Mouse (Mus musculus): ENCODE results near the gene Adat3. TPM values are rescaled to one million over a fixed set of nuclear protein-coding genes. Genes with fewer than 3 reads are reported as not detected.

Gene Adat3
- polyA plus RNA-seq, 1 experiment from 2014 or later, result 4.0 TPM

DNA sequence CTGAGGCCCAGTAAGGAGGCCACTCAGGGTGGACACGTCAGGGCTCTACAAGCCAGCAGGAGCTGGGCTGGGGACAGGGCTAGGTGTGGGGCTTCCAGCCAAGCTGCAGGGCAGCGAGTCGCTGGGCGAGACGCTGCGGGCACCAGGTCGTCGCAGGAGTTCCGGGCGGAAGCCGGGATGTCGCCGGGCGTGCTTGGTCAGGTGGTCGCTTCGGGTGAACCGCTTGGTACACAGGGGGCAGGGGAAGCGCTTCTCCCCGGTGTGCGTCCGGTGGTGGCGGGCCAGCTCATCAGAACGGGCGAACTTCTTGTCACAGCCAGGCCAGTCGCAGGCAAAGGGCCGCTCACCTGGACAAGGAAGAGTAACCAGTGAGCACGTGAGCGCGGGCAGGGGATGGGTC lies 33.8 kb upstream of the Adat3 start:
- Histone ChIP-seq H3K27ac (ENCODE audit: low read length) (no peak overlapping the region), H3K9ac (ENCODE audit: low read length) (no peak overlapping the region), H3K27me3 (ENCODE audit: control insufficient read depth, insufficient read depth, low read length) (no peaks in the 10 kb centered on the region), H3K9me3 (replicated peaks; ENCODE audit: control insufficient read depth, low read length) (no peaks in the 10 kb centered on the region), H3K36me3 (ENCODE audit: control insufficient read depth, insufficient read depth) (peaks cover 8% of the 10 kb centered on the region; the same call in 1 of the 2 replicates), H3K4me1 (ENCODE audit: control insufficient read depth, insufficient read depth, low read length) (peaks cover 40% of the 10 kb centered on the region), H3K4me3 (ENCODE audit: low read length) (no peak overlapping the region), H3K4me2 (ENCODE audit: low read depth, low read length) (no peak overlapping the region)
- ATAC-seq (replicated peaks; ENCODE audit: extremely low read depth, insufficient read depth, low FRiP score), result no peak
- WGBS, result 92% methylated on average over 29 of the region's 29 CpGs

DNA sequence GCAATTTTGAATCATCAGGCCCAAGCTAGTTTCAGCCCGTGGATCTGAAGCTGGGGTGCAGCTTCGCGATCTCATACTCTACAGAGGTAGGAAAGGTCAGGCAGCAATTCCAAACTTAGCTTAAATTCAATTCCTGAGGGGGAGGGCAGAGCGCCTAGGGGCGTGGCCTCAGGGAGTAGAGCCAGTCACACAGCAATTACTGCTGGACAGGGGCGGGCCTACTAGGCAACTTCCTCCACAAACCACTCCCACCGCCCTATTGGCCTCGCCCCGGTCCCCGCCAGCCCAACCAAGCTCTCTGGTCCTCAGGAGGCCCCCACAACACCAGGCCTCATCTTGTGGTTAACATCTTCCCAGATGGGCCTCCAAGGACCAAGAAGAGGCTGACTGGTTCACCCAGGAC lies 33.0 kb upstream of the Adat3 start:
- Histone ChIP-seq H3K36me3 (ENCODE audit: control insufficient read depth, insufficient read depth) (peaks cover 8% of the 10 kb centered on the region; the same call in 1 of the 2 replicates), H3K4me1 (ENCODE audit: control insufficient read depth, insufficient read depth, low read length) (peaks cover 45% of the 10 kb centered on the region), H3K4me3 (ENCODE audit: low read length) (0 out of 2 replicates have a peak overlapping the region, but pooled peaks have one; percentile 22), H3K9ac (ENCODE audit: low read length) (no peak overlapping the region), H3K4me2 (ENCODE audit: low read depth, low read length) (peak overlapping the region; percentile 59), H3K27ac (ENCODE audit: low read length) (no peak overlapping the region), H3K9me3 (replicated peaks; ENCODE audit: control insufficient read depth, low read length) (no peaks in the 10 kb centered on the region), H3K27me3 (ENCODE audit: control insufficient read depth, insufficient read depth, low read length) (no peaks in the 10 kb centered on the region)
- 33% methylated on average over 10 of the region's 10 CpGs for WGBS
- ATAC-seq (replicated peaks; ENCODE audit: extremely low read depth, insufficient read depth, low FRiP score), result peak; percentile 46; the same call in 1 of the 2 replicates

DNA sequence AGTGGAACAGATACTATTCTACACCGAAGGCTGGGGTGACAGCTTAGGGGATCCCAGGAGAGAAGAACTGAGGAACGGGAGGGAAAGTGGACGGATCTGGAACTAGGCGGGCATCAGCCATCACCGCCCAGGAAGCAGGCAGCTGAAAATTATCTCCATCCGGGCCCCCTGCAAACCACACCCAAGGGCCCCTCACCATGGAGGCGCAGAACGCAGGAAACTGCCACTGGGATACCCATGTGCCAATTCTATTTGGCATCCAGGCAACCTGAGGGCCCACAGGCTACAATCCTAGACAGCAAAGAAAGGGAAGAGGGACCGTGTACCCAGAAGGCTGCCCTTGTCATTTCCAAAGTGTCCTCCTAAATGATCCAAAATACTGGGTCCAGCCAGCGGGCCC lies 32.3 kb upstream of the Adat3 start:
- peak overlapping the region; percentile 59 for H3K4me2 ChIP-seq (ENCODE audit: low read depth, low read length)
- ATAC-seq (replicated peaks; ENCODE audit: extremely low read depth, insufficient read depth, low FRiP score), result no peak
- peak overlapping the region; percentile 69 for H3K27ac ChIP-seq (ENCODE audit: low read length)
- no peaks in the 10 kb centered on the region for H3K9me3 ChIP-seq (replicated peaks; ENCODE audit: control insufficient read depth, low read length)
- WGBS, result 82% methylated on average over 10 of the region's 10 CpGs
- peak overlapping the region; percentile 67 for H3K9ac ChIP-seq (ENCODE audit: low read length)
- H3K4me1 ChIP-seq (ENCODE audit: control insufficient read depth, insufficient read depth, low read length), result peaks cover 45% of the 10 kb centered on the region
- no peak overlapping the region for H3K4me3 ChIP-seq (ENCODE audit: low read length)
- H3K36me3 ChIP-seq (ENCODE audit: control insufficient read depth, insufficient read depth), result peaks cover 8% of the 10 kb centered on the region; the same call in 1 of the 2 replicates
- H3K27me3 ChIP-seq (ENCODE audit: control insufficient read depth, insufficient read depth, low read length), result no peaks in the 10 kb centered on the region

DNA sequence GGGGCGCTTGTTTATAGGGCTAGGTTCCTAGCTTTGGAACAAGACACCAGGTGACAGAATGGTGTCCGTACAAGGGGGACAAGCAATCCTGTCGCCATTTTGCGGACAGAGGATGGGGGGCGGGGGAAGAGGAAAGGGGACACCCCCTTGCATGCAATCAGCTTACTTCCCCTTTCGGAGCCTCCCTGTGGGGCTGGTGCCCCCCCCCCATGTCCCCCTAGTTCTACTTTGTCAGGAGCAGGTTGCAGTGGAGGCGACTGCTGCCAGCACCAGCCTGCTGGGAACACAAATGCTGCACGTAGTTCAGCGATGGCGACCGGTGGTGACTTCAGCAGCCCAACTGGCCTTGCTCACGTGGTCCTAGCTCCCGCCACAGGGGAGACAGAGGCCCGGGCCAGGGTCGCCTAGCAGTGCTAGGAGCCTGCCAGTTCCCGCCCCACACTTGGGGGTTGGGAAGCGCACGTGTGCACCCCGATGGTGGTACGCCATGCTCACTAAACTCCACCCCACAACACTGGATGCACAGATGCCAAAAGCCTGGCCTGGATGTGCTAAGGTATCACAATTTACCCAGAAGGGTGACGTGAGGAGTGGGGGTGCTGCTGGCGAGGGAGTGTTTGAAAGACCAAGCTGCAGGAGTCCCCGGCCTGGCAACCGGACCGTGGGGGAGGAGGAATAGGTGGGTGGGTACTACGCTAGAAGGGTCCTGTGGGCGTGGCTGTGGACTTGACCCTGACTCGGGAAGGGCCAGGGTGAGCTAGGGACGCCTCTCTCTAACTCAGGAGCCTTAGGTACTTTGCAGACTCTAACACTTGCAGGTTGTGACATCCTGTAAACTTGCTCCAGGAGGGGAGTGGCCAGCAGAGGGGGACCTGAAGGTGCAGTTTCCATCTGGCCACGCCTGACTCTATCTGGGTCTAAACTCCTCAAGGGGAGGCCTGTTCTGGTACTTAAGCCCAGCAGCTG lies 31.5 kb upstream of the Adat3 start:
- ATAC-seq (replicated peaks; ENCODE audit: extremely low read depth, insufficient read depth, low FRiP score), result peak; percentile 24
- 23% methylated on average over 30 of the region's 30 CpGs for WGBS
- peak overlapping the region; percentile 67 for H3K9ac ChIP-seq (ENCODE audit: low read length)
- peak overlapping the region; percentile 36 for H3K4me3 ChIP-seq (ENCODE audit: low read length)
- no peaks in the 10 kb centered on the region for H3K9me3 ChIP-seq (replicated peaks; ENCODE audit: control insufficient read depth, low read length)
- H3K4me1 ChIP-seq (ENCODE audit: control insufficient read depth, insufficient read depth, low read length), result peaks cover 52% of the 10 kb centered on the region
- peak overlapping the region; percentile 69 for H3K27ac ChIP-seq (ENCODE audit: low read length)
- peaks cover 8% of the 10 kb centered on the region; the same call in 1 of the 2 replicates for H3K36me3 ChIP-seq (ENCODE audit: control insufficient read depth, insufficient read depth)
- H3K27me3 ChIP-seq (ENCODE audit: control insufficient read depth, insufficient read depth, low read length), result no peaks in the 10 kb centered on the region
- H3K4me2 ChIP-seq (ENCODE audit: low read depth, low read length), result peak overlapping the region; percentile 59

DNA sequence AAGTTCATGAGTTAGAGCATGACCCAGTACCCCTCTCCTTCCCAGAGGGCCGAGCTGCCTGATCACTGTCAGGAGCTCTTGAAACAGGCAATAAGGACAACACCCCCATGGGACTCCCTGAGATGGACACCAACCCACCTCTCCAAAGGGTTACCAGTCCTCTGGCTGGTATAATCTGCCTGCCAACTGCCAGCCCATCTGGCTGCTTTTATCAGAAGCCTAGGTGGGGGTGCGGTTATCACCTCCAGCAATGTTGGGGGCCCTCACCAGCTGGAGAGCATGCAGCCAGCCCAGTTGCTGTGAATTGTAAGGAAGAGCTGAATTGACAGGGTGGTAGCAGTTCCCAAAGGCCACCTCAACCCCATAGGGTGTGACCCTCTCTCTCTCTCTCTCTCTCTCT lies 30.2 kb upstream of the Adat3 start:
- H3K9ac ChIP-seq (ENCODE audit: low read length), result no peak overlapping the region
- ATAC-seq (replicated peaks; ENCODE audit: extremely low read depth, insufficient read depth, low FRiP score), result no peak
- H3K4me2 ChIP-seq (ENCODE audit: low read depth, low read length), result no peak overlapping the region
- no peak overlapping the region for H3K27ac ChIP-seq (ENCODE audit: low read length)
- no peaks in the 10 kb centered on the region for H3K27me3 ChIP-seq (ENCODE audit: control insufficient read depth, insufficient read depth, low read length)
- peaks cover 48% of the 10 kb centered on the region for H3K4me1 ChIP-seq (ENCODE audit: control insufficient read depth, insufficient read depth, low read length)
- H3K4me3 ChIP-seq (ENCODE audit: low read length), result no peak overlapping the region
- H3K9me3 ChIP-seq (replicated peaks; ENCODE audit: control insufficient read depth, low read length), result no peaks in the 10 kb centered on the region
- peaks cover 8% of the 10 kb centered on the region; the same call in 1 of the 2 replicates for H3K36me3 ChIP-seq (ENCODE audit: control insufficient read depth, insufficient read depth)
- 70% methylated on average over 2 of the region's 2 CpGs for WGBS

DNA sequence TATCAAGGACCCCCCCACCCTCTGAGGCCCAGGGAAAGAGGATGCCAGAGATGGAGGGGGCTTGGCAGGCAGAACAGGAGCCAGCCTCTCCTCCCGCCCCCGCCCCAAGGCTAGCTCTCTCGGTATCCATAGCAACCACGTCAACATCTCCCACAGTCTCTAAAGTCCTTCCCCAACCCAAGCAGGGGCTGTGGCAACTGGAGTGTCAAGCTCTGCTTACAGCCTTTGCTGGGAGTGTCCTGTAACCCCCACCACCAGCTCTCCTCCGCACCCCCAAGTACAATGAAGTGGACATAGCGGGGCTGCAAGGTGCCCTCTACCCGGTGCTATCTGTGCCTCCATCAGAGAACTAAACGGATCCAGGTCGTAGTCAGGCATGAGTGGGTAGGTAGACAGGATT lies 28.7 kb upstream of the Adat3 start:
- H3K9me3 ChIP-seq (replicated peaks; ENCODE audit: control insufficient read depth, low read length), result no peaks in the 10 kb centered on the region
- WGBS, result 44% methylated on average over 9 of the region's 9 CpGs
- ATAC-seq (replicated peaks; ENCODE audit: extremely low read depth, insufficient read depth, low FRiP score), result no peak
- no peak overlapping the region for H3K4me2 ChIP-seq (ENCODE audit: low read depth, low read length)
- no peak overlapping the region for H3K4me3 ChIP-seq (ENCODE audit: low read length)
- H3K27ac ChIP-seq (ENCODE audit: low read length), result no peak overlapping the region
- H3K9ac ChIP-seq (ENCODE audit: low read length), result peak overlapping the region; percentile 6
- no peaks in the 10 kb centered on the region for H3K36me3 ChIP-seq (ENCODE audit: control insufficient read depth, insufficient read depth)
- peaks cover 53% of the 10 kb centered on the region for H3K4me1 ChIP-seq (ENCODE audit: control insufficient read depth, insufficient read depth, low read length)
- no peaks in the 10 kb centered on the region for H3K27me3 ChIP-seq (ENCODE audit: control insufficient read depth, insufficient read depth, low read length)

DNA sequence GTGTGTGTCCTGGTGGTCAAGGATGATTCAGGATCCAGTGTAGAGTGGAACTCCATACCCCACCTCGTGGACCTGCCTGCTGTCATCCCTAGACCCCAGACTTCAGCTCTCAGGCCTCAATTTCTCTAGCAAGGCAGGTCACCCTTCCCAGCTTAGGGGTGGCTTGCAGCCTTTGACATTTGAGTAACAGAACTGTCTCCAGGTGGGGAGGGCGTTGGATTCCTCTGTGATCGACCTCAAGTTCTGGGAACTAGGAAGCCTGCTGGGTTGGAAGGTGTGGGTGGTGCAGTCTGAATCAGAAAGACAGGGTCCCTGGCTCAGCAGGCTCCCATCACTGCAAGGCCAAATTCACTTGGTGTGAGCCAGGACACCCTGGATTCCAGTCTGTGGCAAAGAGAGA lies 27.8 kb upstream of the Adat3 start:
- WGBS, result 74% methylated on average over 3 of the region's 3 CpGs
- Histone ChIP-seq H3K4me3 (ENCODE audit: low read length) (no peak overlapping the region), H3K27ac (ENCODE audit: low read length) (no peak overlapping the region)

DNA sequence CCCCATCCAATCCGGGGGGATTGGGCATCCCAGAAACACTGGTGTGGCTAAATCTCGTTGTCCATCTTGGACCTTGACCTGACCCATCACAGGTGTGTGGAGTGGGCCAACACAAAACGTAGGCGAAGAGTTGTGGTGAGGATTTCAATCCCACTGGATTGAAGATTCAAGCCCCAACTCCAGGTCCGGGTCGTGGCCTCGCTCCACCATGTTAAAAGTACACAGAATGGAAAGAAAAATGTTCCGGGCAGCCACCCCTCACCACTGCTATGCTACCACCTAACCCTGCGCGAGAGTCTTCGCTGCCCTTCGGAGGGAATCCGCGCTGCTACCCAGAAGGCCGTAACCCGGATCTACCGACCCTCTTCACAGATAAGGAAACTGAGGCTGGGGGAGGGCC lies 26.8 kb upstream of the Adat3 start:
- no peak for ATAC-seq (replicated peaks; ENCODE audit: extremely low read depth, insufficient read depth, low FRiP score)
- no peaks in the 10 kb centered on the region for H3K27me3 ChIP-seq (ENCODE audit: control insufficient read depth, insufficient read depth, low read length)
- WGBS, result 13% methylated on average over 17 of the region's 17 CpGs
- H3K4me2 ChIP-seq (ENCODE audit: low read depth, low read length), result peak overlapping the region; percentile 81
- peak overlapping the region; percentile 79 for H3K4me3 ChIP-seq (ENCODE audit: low read length)
- peaks cover 38% of the 10 kb centered on the region for H3K4me1 ChIP-seq (ENCODE audit: control insufficient read depth, insufficient read depth, low read length)
- no peaks in the 10 kb centered on the region for H3K9me3 ChIP-seq (replicated peaks; ENCODE audit: control insufficient read depth, low read length)
- H3K36me3 ChIP-seq (ENCODE audit: control insufficient read depth, insufficient read depth), result no peaks in the 10 kb centered on the region
- H3K9ac ChIP-seq (ENCODE audit: low read length), result peak overlapping the region; percentile 86
- H3K27ac ChIP-seq (ENCODE audit: low read length), result no peak overlapping the region

More for the DNA sequence above, 27.8 kb upstream of the Adat3 start:
- no peaks in the 10 kb centered on the region for H3K27me3 ChIP-seq (ENCODE audit: control insufficient read depth, insufficient read depth, low read length)
- H3K36me3 ChIP-seq (ENCODE audit: control insufficient read depth, insufficient read depth), result no peaks in the 10 kb centered on the region
- no peak for ATAC-seq (replicated peaks; ENCODE audit: extremely low read depth, insufficient read depth, low FRiP score)
- peaks cover 48% of the 10 kb centered on the region for H3K4me1 ChIP-seq (ENCODE audit: control insufficient read depth, insufficient read depth, low read length)
- no peak overlapping the region for H3K4me2 ChIP-seq (ENCODE audit: low read depth, low read length)
- H3K9me3 ChIP-seq (replicated peaks; ENCODE audit: control insufficient read depth, low read length), result no peaks in the 10 kb centered on the region
- no peak overlapping the region for H3K9ac ChIP-seq (ENCODE audit: low read length)
